Mouse (Mus musculus): ENCODE results near the gene Cracr2a. TPM values are rescaled to one million over a fixed set of nuclear protein-coding genes. Genes with fewer than 3 reads are reported as not detected.
"Not testable (repeated sequence)": the region's sequence is repeated elsewhere in the genome, so short reads cannot be mapped to it uniquely, and the experiment has no call there.

Cracr2a gene
- total RNA-seq (2015; ENCODE audit: low replicate concordance) (1.4 and 2.9 TPM in 2 replicates), total RNA-seq (2017; ENCODE audit: low replicate concordance) (5.8 and 7.0 TPM in 2 replicates)

- ATAC-seq (replicated peaks; ENCODE audit: low FRiP score, poor library complexity, severe bottlenecking) = peak; percentile 87
Observed at GRCm38 (mm10) chr6:127561231-127562020, at the start of gene Cracr2a. Cracr2a (plus strand) TSS chr6:127561338.

GRCm38 (mm10) chr6:127513776-127514175 is 47.4 kb upstream of the Cracr2a start:
- ATAC-seq (replicated peaks; ENCODE audit: low FRiP score, poor library complexity, severe bottlenecking) = not testable (repeated sequence)

GRCm38 (mm10) chr6:127521176-127521575 is 40.0 kb upstream of the Cracr2a start:
- ATAC-seq (replicated peaks; ENCODE audit: low FRiP score, poor library complexity, severe bottlenecking) = no peak

GRCm38 (mm10) chr6:127522326-127522725 is 38.8 kb upstream of the Cracr2a start:
- ATAC-seq (replicated peaks; ENCODE audit: low FRiP score, poor library complexity, severe bottlenecking) = no peak

- ATAC-seq (replicated peaks; ENCODE audit: low FRiP score, poor library complexity, severe bottlenecking) = peak; percentile 81
Observed at GRCm38 (mm10) chr6:127524442-127524841, 36.7 kb upstream of the Cracr2a start.

GRCm38 (mm10) chr6:127528625-127529024 is 32.5 kb upstream of the Cracr2a start:
- ATAC-seq (replicated peaks; ENCODE audit: low FRiP score, poor library complexity, severe bottlenecking) = no peak

GRCm38 (mm10) chr6:127529451-127529850 is 31.7 kb upstream of the Cracr2a start:
- peak; percentile 66 for ATAC-seq (replicated peaks; ENCODE audit: low FRiP score, poor library complexity, severe bottlenecking)

- no peak for ATAC-seq (replicated peaks; ENCODE audit: low FRiP score, poor library complexity, severe bottlenecking)
Observed at GRCm38 (mm10) chr6:127530206-127530605, 30.9 kb upstream of the Cracr2a start.

GRCm38 (mm10) chr6:127531412-127532205 is 29.5 kb upstream of the Cracr2a start:
- ATAC-seq (replicated peaks; ENCODE audit: low FRiP score, poor library complexity, severe bottlenecking) = peak; percentile 63

- ATAC-seq (replicated peaks; ENCODE audit: low FRiP score, poor library complexity, severe bottlenecking) = peak; percentile 76
Observed at GRCm38 (mm10) chr6:127532304-127532703, 28.8 kb upstream of the Cracr2a start.

GRCm38 (mm10) chr6:127533766-127534165 is 27.4 kb upstream of the Cracr2a start:
- ATAC-seq (replicated peaks; ENCODE audit: low FRiP score, poor library complexity, severe bottlenecking) = no peak

- ATAC-seq (replicated peaks; ENCODE audit: low FRiP score, poor library complexity, severe bottlenecking) = no peak
Observed at GRCm38 (mm10) chr6:127537035-127537434, 24.1 kb upstream of the Cracr2a start.

GRCm38 (mm10) chr6:127538118-127538517 is 23.0 kb upstream of the Cracr2a start:
- ATAC-seq (replicated peaks; ENCODE audit: low FRiP score, poor library complexity, severe bottlenecking) = no peak

- no peak; the same call in 1 of the 2 replicates for ATAC-seq (replicated peaks; ENCODE audit: low FRiP score, poor library complexity, severe bottlenecking)
Observed at GRCm38 (mm10) chr6:127539226-127539625, 21.9 kb upstream of the Cracr2a start.

GRCm38 (mm10) chr6:127539659-127540058 is 21.5 kb upstream of the Cracr2a start:
- ATAC-seq (replicated peaks; ENCODE audit: low FRiP score, poor library complexity, severe bottlenecking) = peak; percentile 92

- ATAC-seq (replicated peaks; ENCODE audit: low FRiP score, poor library complexity, severe bottlenecking) = no peak
Observed at GRCm38 (mm10) chr6:127540517-127540916, 20.6 kb upstream of the Cracr2a start.

GRCm38 (mm10) chr6:127541617-127542374 is 19.3 kb upstream of the Cracr2a start:
- ATAC-seq (replicated peaks; ENCODE audit: low FRiP score, poor library complexity, severe bottlenecking) = peak; percentile 49; the same call in 1 of the 2 replicates

GRCm38 (mm10) chr6:127546676-127547075 is 14.5 kb upstream of the Cracr2a start:
- ATAC-seq (replicated peaks; ENCODE audit: low FRiP score, poor library complexity, severe bottlenecking) = no peak

- ATAC-seq (replicated peaks; ENCODE audit: low FRiP score, poor library complexity, severe bottlenecking) = no peak
Observed at GRCm38 (mm10) chr6:127552940-127553339, 8.2 kb upstream of the Cracr2a start.

- no peak for ATAC-seq (replicated peaks; ENCODE audit: low FRiP score, poor library complexity, severe bottlenecking)
Observed at GRCm38 (mm10) chr6:127555553-127555952, 5.6 kb upstream of the Cracr2a start.
